Mouse (Mus musculus): ENCODE data around the gene Rpap3. TPM values are rescaled to one million over a fixed set of nuclear protein-coding genes. Genes with fewer than 3 reads are reported as not detected.

Gene Rpap3
- polyA plus RNA-seq, 1 experiment, result 41.7 TPM

DNA sequence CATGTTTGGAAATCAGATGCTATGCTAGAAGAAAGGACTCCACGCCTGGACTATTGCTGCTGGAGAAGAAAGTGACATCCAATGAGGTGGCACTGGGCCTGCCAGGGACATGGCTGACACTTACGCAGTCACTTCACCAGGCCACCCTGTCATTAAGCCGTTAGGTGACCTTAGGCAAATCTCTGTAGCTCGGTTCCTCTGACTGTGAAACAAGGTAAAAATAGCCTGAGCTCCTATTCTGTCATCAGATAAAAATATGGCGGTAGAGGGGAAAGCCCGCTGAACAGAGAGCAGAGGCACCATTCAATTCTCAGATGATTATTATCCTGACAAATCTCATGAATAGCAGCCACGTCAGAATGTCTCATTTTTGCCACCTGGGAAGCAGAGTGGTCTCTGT is 36.4 kb upstream of the Rpap3 start:
- no peak overlapping the region for H3K9ac ChIP-seq (ENCODE audit: low read depth, poor library complexity, severe bottlenecking)
- H3K4me3 ChIP-seq (ENCODE audit: low read depth, low read length), result no peak overlapping the region
- TF ChIP-seq CTCF (IDR thresholded peaks at IDR 0.05; ENCODE audit: low read depth, low read length), result no peak
- no peak for TF ChIP-seq EP300 (IDR thresholded peaks at IDR 0.05; ENCODE audit: insufficient read depth, low read depth, low read length)
- TF ChIP-seq POLR2A (IDR thresholded peaks at IDR 0.05; ENCODE audit: insufficient read depth, low read length), result no peak
- no peaks in the 10 kb centered on the region for H3K27me3 ChIP-seq (ENCODE audit: control insufficient read depth, insufficient read depth, low read length, poor library complexity, severe bottlenecking)
- peaks cover 3% of the 10 kb centered on the region; the same call in 1 of the 2 replicates for H3K9me3 ChIP-seq (replicated peaks; ENCODE audit: control insufficient read depth, insufficient read depth, low read length, poor library complexity, severe bottlenecking)
- no peak overlapping the region for H3K27ac ChIP-seq (ENCODE audit: insufficient read depth, low read length)
- no peaks in the 10 kb centered on the region; the same call in 1 of the 2 replicates for H3K36me3 ChIP-seq (ENCODE audit: control insufficient read depth, insufficient read depth, low read length, poor library complexity, severe bottlenecking)
- H3K4me1 ChIP-seq (ENCODE audit: control insufficient read depth, insufficient read depth, low read length), result no peaks in the 10 kb centered on the region

GRCm38 (mm10) chr15:97741662-97742061 is 36.0 kb upstream of the Rpap3 start:
- TF ChIP-seq POLR2A (IDR thresholded peaks at IDR 0.05; ENCODE audit: insufficient read depth, low read length) (no peak), EP300 (IDR thresholded peaks at IDR 0.05; ENCODE audit: insufficient read depth, low read depth, low read length) (no peak), CTCF (IDR thresholded peaks at IDR 0.05; ENCODE audit: low read depth, low read length) (no peak)
- Histone ChIP-seq H3K4me1 (ENCODE audit: control insufficient read depth, insufficient read depth, low read length) (no peaks in the 10 kb centered on the region), H3K27ac (ENCODE audit: insufficient read depth, low read length) (no peak overlapping the region), H3K9ac (ENCODE audit: low read depth, poor library complexity, severe bottlenecking) (no peak overlapping the region), H3K9me3 (replicated peaks; ENCODE audit: control insufficient read depth, insufficient read depth, low read length, poor library complexity, severe bottlenecking) (peaks cover 6% of the 10 kb centered on the region), H3K27me3 (ENCODE audit: control insufficient read depth, insufficient read depth, low read length, poor library complexity, severe bottlenecking) (no peaks in the 10 kb centered on the region), H3K4me3 (ENCODE audit: low read depth, low read length) (no peak overlapping the region), H3K36me3 (ENCODE audit: control insufficient read depth, insufficient read depth, low read length, poor library complexity, severe bottlenecking) (no peaks in the 10 kb centered on the region; the same call in 1 of the 2 replicates)

DNA sequence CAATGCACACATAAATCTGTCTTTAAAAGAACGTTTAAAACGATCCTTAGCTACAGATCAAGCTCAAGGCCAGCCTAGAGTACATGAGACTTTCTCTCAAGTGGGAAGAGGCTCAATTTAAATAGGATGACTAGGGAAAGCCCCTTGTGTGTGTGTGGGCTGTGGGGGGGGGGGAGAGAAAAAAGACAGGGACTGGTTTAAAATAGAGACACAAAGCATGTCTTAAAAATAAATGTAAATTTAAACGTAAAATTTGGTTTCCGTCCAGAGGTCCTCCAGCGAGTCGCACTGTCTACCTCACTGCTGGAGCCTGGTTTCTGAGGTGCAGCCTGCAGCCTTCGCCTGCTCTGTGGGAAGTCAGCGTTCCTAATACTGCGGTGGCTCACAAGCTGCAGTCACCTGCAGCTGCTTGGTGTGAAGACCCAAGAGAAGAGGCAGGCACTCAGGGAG is 34.7 kb upstream of the Rpap3 start:
- Histone ChIP-seq H3K9me3 (replicated peaks; ENCODE audit: control insufficient read depth, insufficient read depth, low read length, poor library complexity, severe bottlenecking) (peaks cover 8% of the 10 kb centered on the region), H3K4me1 (ENCODE audit: control insufficient read depth, insufficient read depth, low read length) (no peaks in the 10 kb centered on the region), H3K27ac (ENCODE audit: insufficient read depth, low read length) (no peak overlapping the region), H3K36me3 (ENCODE audit: control insufficient read depth, insufficient read depth, low read length, poor library complexity, severe bottlenecking) (no peaks in the 10 kb centered on the region; the same call in 1 of the 2 replicates), H3K9ac (ENCODE audit: low read depth, poor library complexity, severe bottlenecking) (no peak overlapping the region), H3K27me3 (ENCODE audit: control insufficient read depth, insufficient read depth, low read length, poor library complexity, severe bottlenecking) (no peaks in the 10 kb centered on the region), H3K4me3 (ENCODE audit: low read depth, low read length) (no peak overlapping the region)
- TF ChIP-seq EP300 (IDR thresholded peaks at IDR 0.05; ENCODE audit: insufficient read depth, low read depth, low read length) (no peak), CTCF (IDR thresholded peaks at IDR 0.05; ENCODE audit: low read depth, low read length) (no peak), POLR2A (IDR thresholded peaks at IDR 0.05; ENCODE audit: insufficient read depth, low read length) (no peak)

- peaks cover 8% of the 10 kb centered on the region for H3K9me3 ChIP-seq (replicated peaks; ENCODE audit: control insufficient read depth, insufficient read depth, low read length, poor library complexity, severe bottlenecking)
- no peak for TF ChIP-seq POLR2A (IDR thresholded peaks at IDR 0.05; ENCODE audit: insufficient read depth, low read length)
- TF ChIP-seq CTCF (IDR thresholded peaks at IDR 0.05; ENCODE audit: low read depth, low read length), result no peak
- TF ChIP-seq EP300 (IDR thresholded peaks at IDR 0.05; ENCODE audit: insufficient read depth, low read depth, low read length), result no peak
Observed at GRCm38 (mm10) chr15:97738923-97739322, 33.3 kb upstream of the Rpap3 start.

DNA sequence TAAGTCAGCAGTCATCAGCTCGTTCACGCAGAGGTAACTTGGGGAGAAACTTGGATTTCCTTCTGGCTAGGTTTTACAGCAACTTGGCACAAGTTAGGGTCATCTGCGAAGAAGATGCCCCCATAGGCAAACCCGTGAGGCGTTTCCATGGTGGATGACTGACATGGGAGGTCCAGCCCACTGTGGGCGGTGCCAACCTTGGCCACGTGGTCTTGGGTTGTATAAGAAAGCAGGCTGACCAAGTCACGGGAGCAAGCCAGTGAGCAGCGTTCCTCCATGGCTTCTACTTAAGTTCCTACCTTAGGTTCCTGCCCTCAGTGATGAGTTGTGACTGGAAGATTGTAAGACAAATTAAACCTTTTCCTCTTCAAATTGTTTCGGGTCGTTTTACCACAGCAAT is 26.4 kb upstream of the Rpap3 start:
- no peaks in the 10 kb centered on the region for H3K36me3 ChIP-seq (ENCODE audit: control insufficient read depth, insufficient read depth, low read length, poor library complexity, severe bottlenecking)
- H3K4me3 ChIP-seq (ENCODE audit: low read depth, low read length), result no peak overlapping the region
- H3K4me1 ChIP-seq (ENCODE audit: control insufficient read depth, insufficient read depth, low read length), result no peaks in the 10 kb centered on the region
- no peak overlapping the region for H3K27ac ChIP-seq (ENCODE audit: insufficient read depth, low read length)
- H3K27me3 ChIP-seq (ENCODE audit: control insufficient read depth, insufficient read depth, low read length, poor library complexity, severe bottlenecking), result no peaks in the 10 kb centered on the region
- TF ChIP-seq CTCF (IDR thresholded peaks at IDR 0.05; ENCODE audit: low read depth, low read length) (no peak), EP300 (IDR thresholded peaks at IDR 0.05; ENCODE audit: insufficient read depth, low read depth, low read length) (no peak), POLR2A (IDR thresholded peaks at IDR 0.05; ENCODE audit: insufficient read depth, low read length) (no peak)
- H3K9me3 ChIP-seq (replicated peaks; ENCODE audit: control insufficient read depth, insufficient read depth, low read length, poor library complexity, severe bottlenecking), result peaks cover 23% of the 10 kb centered on the region
- no peak overlapping the region for H3K9ac ChIP-seq (ENCODE audit: low read depth, poor library complexity, severe bottlenecking)

More at GRCm38 (mm10) chr15:97738923-97739322, 33.3 kb upstream of the Rpap3 start:
- no peak overlapping the region for H3K27ac ChIP-seq (ENCODE audit: insufficient read depth, low read length)
- no peak overlapping the region for H3K4me3 ChIP-seq (ENCODE audit: low read depth, low read length)
- H3K36me3 ChIP-seq (ENCODE audit: control insufficient read depth, insufficient read depth, low read length, poor library complexity, severe bottlenecking), result no peaks in the 10 kb centered on the region
- no peaks in the 10 kb centered on the region for H3K27me3 ChIP-seq (ENCODE audit: control insufficient read depth, insufficient read depth, low read length, poor library complexity, severe bottlenecking)
- H3K4me1 ChIP-seq (ENCODE audit: control insufficient read depth, insufficient read depth, low read length), result no peaks in the 10 kb centered on the region
- no peak overlapping the region for H3K9ac ChIP-seq (ENCODE audit: low read depth, poor library complexity, severe bottlenecking)

- TF ChIP-seq CTCF (IDR thresholded peaks at IDR 0.05; ENCODE audit: low read depth, low read length), result no peak
Observed at GRCm38 (mm10) chr15:97731111-97731510, 25.5 kb upstream of the Rpap3 start, which contains the start of gene Endou. Endou (minus strand) TSS chr15:97731339.

More at GRCm38 (mm10) chr15:97731111-97731510, 25.5 kb upstream of the Rpap3 start, which contains the start of gene Endou:
- no peaks in the 10 kb centered on the region for H3K4me1 ChIP-seq (ENCODE audit: control insufficient read depth, insufficient read depth, low read length)
- H3K9me3 ChIP-seq (replicated peaks; ENCODE audit: control insufficient read depth, insufficient read depth, low read length, poor library complexity, severe bottlenecking), result peaks cover 17% of the 10 kb centered on the region
- no peaks in the 10 kb centered on the region for H3K36me3 ChIP-seq (ENCODE audit: control insufficient read depth, insufficient read depth, low read length, poor library complexity, severe bottlenecking)
- no peak within 1 kb of the TSS for H3K4me3 ChIP-seq (ENCODE audit: low read depth, low read length)
- no peak within 1 kb of the TSS for H3K27ac ChIP-seq (ENCODE audit: insufficient read depth, low read length)
- no peak within 1 kb of the TSS for H3K9ac ChIP-seq (ENCODE audit: low read depth, poor library complexity, severe bottlenecking)
- H3K27me3 ChIP-seq (ENCODE audit: control insufficient read depth, insufficient read depth, low read length, poor library complexity, severe bottlenecking), result no peaks in the 10 kb centered on the region

Data from ES-Bruce4 (cell line).